Mouse (Mus musculus) intestine, embryonic 15.5 days (tissue): ENCODE data around the gene Cldn24. TPM values are rescaled to one million over a fixed set of nuclear protein-coding genes. Genes with fewer than 3 reads are reported as not detected.

Experiments
- polyA plus RNA-seq: library from polyadenylated mRNA; unstranded; fragments of >200 nt; fragmentation: Nextera tagmentation; extraction: Ambion mirVana; gene quantifications from 2 replicates; pipeline ENCODE4 v1.2.1, GENCODE M21; 2015

Cldn24 gene
- polyA plus RNA-seq, 1 experiment from 2014 or later, result not detected

Other genes starting within 250 kb of the Cldn24 start
- gene Ing2, start 146.6 kb upstream of the Cldn24 start, polyA plus RNA-seq, result 12.1 and 15.8 TPM in 2 replicates
- 21.7 and 24.1 TPM in 2 replicates for gene Cdkn2aip, start 108.2 kb upstream of the Cldn24 start, polyA plus RNA-seq
- gene Cldn22, start 2.3 kb downstream of the Cldn24 start, polyA plus RNA-seq, result not detected in 2 replicates
- 8.0 and 8.5 TPM in 2 replicates for gene Wwc2, start 168.8 kb downstream of the Cldn24 start, polyA plus RNA-seq